Mouse (Mus musculus): Measurements from ENCODE around the gene Iqsec1.

Gene Iqsec1

GRCm38 (mm10) chr6:90887024-90887775 lies 101.3 kb downstream of the Iqsec1 start:
- DNase-seq: peak; percentile 4 to 12

GRCm38 (mm10) chr6:90885626-90886025 lies 102.9 kb downstream of the Iqsec1 start:
- no peak for DNase-seq

GRCm38 (mm10) chr6:90884631-90885030 lies 103.9 kb downstream of the Iqsec1 start:
- peak; percentile 2 to 4 for DNase-seq

- no peak for DNase-seq
These were observed 107.5 kb downstream of the Iqsec1 start for GRCm38 (mm10) chr6:90880975-90881374.

- DNase-seq: no peak
These were observed 108.1 kb downstream of the Iqsec1 start for GRCm38 (mm10) chr6:90880404-90880803.

GRCm38 (mm10) chr6:90871581-90871980 lies 116.9 kb downstream of the Iqsec1 start:
- DNase-seq: no peak

- no peak for DNase-seq
These were observed 120.5 kb downstream of the Iqsec1 start for GRCm38 (mm10) chr6:90868033-90868432.

GRCm38 (mm10) chr6:90861370-90861769 lies 127.1 kb downstream of the Iqsec1 start:
- DNase-seq: no peak

DNA sequence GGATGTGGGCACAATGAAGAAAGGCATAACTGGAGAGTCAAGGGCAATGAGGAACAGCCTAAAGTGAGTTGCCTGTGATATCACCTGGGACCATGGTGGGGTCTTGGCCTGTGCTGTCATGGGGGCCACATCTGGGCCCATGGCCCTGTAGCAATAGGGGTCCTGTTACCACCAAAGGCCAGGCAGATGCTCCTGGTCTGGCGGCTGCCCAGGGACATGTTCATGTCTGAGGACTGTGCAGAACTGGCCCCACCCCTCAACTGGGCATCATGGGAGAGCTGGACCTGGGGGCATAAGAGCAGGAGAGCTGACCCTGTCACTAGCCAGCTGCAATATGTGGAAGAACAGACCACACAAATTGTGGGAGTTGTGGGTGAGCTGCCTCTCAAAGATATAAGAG lies 130.6 kb downstream of the Iqsec1 start:
- DNase-seq: no peak

- DNase-seq: peak; percentile 13 to 65
These were observed 136.1 kb downstream of the Iqsec1 start for GRCm38 (mm10) chr6:90852360-90852759.

- peak; percentile 9 to 18 for DNase-seq
These were observed 140.4 kb downstream of the Iqsec1 start for GRCm38 (mm10) chr6:90848068-90848467.

DNA sequence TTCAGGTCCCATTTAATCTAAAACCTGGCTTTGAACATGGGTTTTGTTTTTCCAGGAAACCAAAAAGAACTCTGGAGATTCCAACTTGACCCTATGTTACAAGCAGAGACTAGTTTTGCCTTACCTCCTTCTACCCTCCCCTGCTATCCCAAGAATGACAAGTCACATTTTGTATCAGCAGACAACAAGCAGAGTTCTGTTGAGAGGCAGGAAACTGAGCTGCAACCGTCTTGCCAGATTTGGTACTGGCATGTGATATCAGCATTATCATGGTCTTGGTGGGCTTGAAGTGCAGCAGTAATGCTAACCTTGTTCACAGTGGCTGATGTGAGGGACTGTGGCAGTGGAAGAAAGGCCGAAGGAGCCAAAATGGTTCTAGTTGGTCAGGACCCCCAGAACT lies 141.0 kb downstream of the Iqsec1 start:
- no peak for DNase-seq

DNA sequence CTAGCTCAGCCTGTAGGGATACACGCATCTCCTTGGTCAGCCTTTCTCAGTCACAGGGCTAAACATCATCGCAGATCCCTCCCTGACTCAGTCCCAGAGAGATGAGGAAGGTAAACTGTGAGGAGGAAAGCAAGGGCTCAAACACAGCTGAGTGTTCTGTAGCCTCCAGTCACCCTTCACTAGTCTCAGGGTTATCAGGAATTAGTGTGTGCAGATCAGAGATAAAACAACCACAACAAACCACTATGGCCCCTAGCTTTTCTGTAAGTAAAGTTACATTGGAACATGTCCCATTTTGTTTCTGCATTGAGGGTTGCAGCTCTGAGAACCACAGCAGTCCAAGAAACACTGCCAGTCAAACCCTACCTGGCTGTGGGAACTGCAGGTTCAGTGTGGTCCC lies 148.5 kb downstream of the Iqsec1 start:
- no peak for DNase-seq

DNA sequence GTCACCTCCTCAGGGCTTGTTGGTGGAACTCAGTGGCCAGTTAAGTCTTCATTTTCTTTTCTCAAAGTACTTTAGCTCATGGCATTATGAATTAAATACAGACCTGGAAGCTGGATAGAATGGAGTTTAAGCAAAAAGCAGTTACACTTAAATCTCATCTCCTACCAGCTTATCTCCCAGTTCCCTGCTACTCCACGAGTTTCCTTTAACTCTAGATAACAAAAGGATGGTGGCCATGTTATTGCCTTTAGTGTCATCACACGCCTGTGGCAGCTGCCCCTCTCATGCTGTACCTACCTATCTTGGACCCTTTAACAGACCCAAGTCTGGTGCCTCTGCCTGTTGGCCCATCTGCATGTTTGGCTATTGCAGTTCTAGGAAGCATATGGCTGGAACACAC lies 151.7 kb downstream of the Iqsec1 start:
- no peak for DNase-seq

GRCm38 (mm10) chr6:90829536-90829935 lies 158.9 kb downstream of the Iqsec1 start:
- DNase-seq: no peak

GRCm38 (mm10) chr6:90825063-90825462 lies 163.4 kb downstream of the Iqsec1 start:
- DNase-seq: no peak

DNA sequence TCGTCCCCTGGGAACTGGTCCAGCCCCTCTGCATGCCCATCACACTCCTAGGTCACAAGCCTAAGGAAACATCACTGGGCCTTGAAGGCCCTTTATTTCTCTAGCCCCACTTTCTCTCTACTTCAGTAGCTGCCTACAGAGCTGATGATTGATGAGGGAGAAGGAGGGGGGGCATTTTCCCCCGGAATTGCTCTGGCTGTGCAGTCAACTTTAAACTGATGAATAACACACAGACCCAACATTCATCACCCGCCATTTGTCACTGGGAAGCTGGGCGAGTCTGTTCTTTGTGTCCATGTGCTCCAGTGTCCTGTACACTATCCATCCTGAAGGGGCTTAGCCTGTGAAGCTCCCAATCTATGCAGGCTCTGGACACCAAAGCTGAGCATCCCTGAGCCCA lies 165.2 kb downstream of the Iqsec1 start:
- no peak for DNase-seq

GRCm38 (mm10) chr6:90821916-90822602 lies 166.4 kb downstream of the Iqsec1 start:
- DNase-seq: no peak

DNA sequence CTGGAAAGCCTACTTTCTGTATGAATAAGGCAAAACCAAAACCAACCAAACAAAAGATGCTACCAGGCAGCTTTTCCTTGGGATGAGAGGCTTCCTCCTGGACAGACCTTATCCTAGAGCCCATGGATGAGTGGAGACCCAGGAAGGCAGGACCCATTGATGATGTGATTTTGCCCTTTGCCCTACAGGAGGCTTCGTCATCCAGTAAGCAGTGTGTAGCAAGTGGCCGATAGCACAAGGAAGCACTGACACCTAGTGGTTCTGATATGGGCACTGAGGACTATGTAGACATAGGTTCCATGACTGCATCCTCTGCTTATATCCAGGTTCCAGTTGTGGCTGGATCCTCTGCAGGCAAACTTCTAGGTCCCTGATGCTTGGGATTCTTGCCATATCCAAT lies 168.6 kb downstream of the Iqsec1 start:
- DNase-seq: peak; percentile 13 to 26

- peak; percentile 56 to 77 for DNase-seq
These were observed 169.5 kb downstream of the Iqsec1 start for GRCm38 (mm10) chr6:90818956-90819355.

DNA sequence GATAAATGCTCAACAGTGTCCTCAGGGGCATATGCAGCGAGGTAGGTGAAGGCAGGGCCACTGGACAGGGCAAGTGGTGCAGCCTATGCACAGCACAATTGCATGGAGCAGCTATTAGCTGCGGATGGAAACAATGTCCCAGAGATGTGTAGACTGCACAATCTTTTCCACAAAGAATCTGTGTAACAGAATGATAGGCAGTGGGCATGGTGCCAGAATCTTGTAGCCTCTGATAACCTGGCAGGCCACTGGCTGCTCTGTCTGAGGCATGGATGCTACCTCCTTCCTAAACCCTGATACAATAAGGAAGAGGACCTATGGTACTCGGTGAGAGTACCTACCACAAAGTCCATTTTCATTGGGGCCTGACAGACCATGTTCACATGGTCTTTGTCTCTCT lies 171.9 kb downstream of the Iqsec1 start:
- peak in 1 of 2 experiments; percentile 4 for DNase-seq

DNA sequence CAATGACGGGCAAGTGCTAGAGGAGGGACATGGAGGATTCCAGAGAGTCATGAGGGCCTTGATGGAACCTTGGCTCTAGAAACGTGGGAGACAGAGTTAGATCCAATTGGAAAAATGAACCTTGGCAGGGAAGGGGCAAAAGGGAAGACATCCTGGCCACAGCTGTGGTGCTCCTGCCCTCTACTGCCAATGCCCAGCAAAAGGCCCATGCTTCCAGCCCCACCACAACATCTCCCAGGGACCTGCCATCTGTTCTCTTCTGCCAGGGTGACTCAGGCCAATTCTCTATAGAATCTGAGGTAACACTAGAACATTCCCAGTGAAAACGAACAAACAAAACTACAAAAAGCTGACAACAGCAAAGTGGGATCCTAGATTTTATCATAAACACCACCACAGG lies 173.1 kb downstream of the Iqsec1 start:
- DNase-seq: no peak

- no peak for DNase-seq
These were observed 175.0 kb downstream of the Iqsec1 start for GRCm38 (mm10) chr6:90813526-90813925.

DNA sequence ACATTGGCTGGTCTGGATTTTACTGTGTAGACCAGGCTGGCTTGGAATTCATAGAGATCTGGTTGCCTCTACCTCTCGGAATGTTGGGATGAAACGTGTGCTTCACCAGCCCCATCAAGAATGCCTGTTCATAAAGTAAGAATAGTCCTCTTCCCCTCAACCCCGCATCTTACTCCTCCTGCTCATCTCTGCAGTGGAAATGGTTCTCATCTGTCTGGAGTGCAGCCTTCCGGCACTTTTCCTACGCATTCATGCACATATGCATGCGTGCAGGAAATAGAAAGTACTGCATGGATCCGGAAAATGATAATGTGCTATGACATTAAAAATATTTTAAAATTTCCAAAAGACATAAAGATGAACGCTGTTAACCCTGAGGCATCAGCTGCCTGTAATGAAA lies 175.9 kb downstream of the Iqsec1 start:
- no peak for DNase-seq
